ENCODE assay signal across 10 mouse cellular contexts in genomic region chr4:108051687-108052274, GRCm38 (mm10). TPM values are rescaled to one million over a fixed set of nuclear protein-coding genes. Genes with fewer than 3 reads are reported as not detected.
DNase-seq lines count a peak whose midpoint lies in the region; ATAC-seq lines count a peak whose summit lies in the region.
"Had no signal": no experiment of that assay in that cellular context is flagged by ENCODE, and none has a peak within 500 bp of the region (broad histone marks: within the 10 kb centered on the region; RNA-seq: fewer than 3 reads in every experiment).

No protein-coding gene starts in this region.

- no peak for ATAC-seq in activated CD4-positive, CD25-positive, alpha-beta regulatory T cell, adult 4 months
- ATAC-seq: CD4-positive, CD25-positive, alpha-beta regulatory T cell, adult 4 months had no signal

- DNase-seq in gastrocnemius, adult 18-20 months (ENCODE audit: low spot score), result peak; percentile 43
- DNase-seq in gastrocnemius, postnatal 10 days, result no peak
- DNase-seq in layer of hippocampus, adult 9-11 months, result peak; percentile 30
- DNase-seq in layer of hippocampus, postnatal 25 days (ENCODE audit: extremely low spot score in 1 of 2, low spot score in 1 of 2), result no peak
- DNase-seq in 3T3-L1 (ENCODE audit: low read depth, low spot score), result peak; percentile 20
- peak; percentile 64 for DNase-seq in cerebellum, adult 8-10 months
- DNase-seq in spleen, postnatal 14 days (ENCODE audit: low spot score in 2 of 2), result no peak
- DNase-seq: thymus, adult 2 months had no signal

RNA-seq across cellular contexts. Expression of gene Podn, which starts 44.5 kb away (rescaled TPM):
- 1 to 10 TPM; 8.0 to 9.5 TPM for total RNA-seq in gastrocnemius, adult 18-20 months (2021)
- 1 to 10 TPM; 7.6 to 9.7 TPM for total RNA-seq in gastrocnemius, postnatal 10 days (2021)
- total RNA-seq in layer of hippocampus, postnatal 25 days (2021), result 10 to 100 TPM in 1 of 2 experiments, 1 to 10 TPM in 1; 7.8 to 10.0 TPM
- not detected for polyA plus RNA-seq in activated CD4-positive, CD25-positive, alpha-beta regulatory T cell, adult 4 months (2017; shearing (Covaris generic))
- polyA plus RNA-seq: CD4-positive, CD25-positive, alpha-beta regulatory T cell, adult 4 months had no signal

Comparison
In these comparisons a context has a peak if more than half of its experiments do, and no peak if none do; other contexts are left out.
1. DNase-seq: peak in gastrocnemius, adult 18-20 months (single experiment), layer of hippocampus, adult 9-11 months (single experiment), 3T3-L1 (single experiment) and cerebellum, adult 8-10 months (single experiment); none in gastrocnemius, postnatal 10 days (single experiment), layer of hippocampus, postnatal 25 days (0 of 2) and spleen, postnatal 14 days (0 of 2).